Mouse (Mus musculus): ENCODE measurements around the gene Gm8334.
"Not testable (repeated sequence)": the region's sequence is repeated elsewhere in the genome, so short reads cannot be mapped to it uniquely, and the experiment has no call there.

Gm8334 gene

DNA sequence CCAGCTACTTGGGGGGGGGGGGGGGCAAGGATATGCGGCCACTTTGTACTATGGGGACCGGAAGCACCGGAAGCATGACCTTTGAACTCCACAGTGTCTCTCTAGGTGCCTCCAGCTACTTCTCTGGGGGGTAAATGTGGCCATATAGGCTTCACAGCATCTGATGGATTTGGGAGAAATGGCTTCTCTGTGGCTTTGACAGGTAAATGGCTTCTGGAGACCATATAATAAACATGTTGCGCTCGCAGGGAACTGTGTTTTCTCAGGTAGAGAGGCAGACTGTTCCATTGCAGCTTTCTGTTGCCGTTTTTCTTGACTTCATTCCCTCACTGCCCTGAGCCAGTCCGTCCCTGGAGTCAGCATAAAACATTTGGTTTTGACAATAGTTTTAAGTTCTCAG is at the start of gene Gm8334:
Gene Gm8334, minus strand, starts transcription at position 101 of the 400 bp plus-strand sequence.
- not testable (repeated sequence) for DNase-seq

DNA sequence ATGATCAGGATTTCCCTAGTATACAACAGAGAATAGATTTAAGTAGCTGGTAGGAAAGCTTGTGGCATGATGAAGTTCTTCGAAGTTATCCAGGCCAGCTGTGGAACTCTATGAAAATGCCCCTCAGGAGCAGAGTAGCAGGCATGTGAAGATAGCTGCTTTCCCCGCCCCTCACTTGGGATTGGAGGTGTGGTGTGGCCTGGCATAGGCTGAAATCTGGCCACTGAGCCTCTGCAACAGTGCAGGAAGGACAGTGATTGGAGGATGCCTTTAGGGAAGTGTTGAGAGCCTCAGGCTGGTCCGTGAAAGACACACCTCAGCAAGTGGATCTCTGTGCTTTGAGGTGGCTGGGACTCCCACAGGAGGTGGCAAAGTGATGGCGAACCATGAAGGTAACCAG is 48.3 kb upstream of the Gm8334 start, which contains the start of gene Gm15127:
Gene Gm15127, plus strand, starts transcription at position 301 of the 400 bp plus-strand sequence.
- not testable (repeated sequence) for DNase-seq
